Mouse (Mus musculus) hindbrain, embryonic 16.5 days (tissue): Measurements from ENCODE around the gene Hspa12a. TPM values are rescaled to one million over a fixed set of nuclear protein-coding genes. Genes with fewer than 3 reads are reported as not detected.

ENCODE experiments used
- ATAC-seq: fragments of 200-750 bp; cut with Nextera tagmentation; 2 replicates; pipeline ENCODE4 v1.8.0; 2017; ENCODE audit warnings: moderate TSS enrichment, moderate library complexity
- H3K27ac ChIP-seq: fragments of 300-500 bp; sonication (generic); 2 replicates; pipeline ENCODE4 v1.5.1; 2014; ENCODE audit warnings: low read depth, mild to moderate bottlenecking, control low read depth, low read length, moderate library complexity
- H3K27me3 ChIP-seq: fragments of 300-500 bp; sonication (generic); replicated peaks from 2 replicates; pipeline ENCODE4 v1.6.1; 2014; ENCODE audit warnings: low read length; ENCODE audit not compliant: control insufficient read depth, insufficient read depth
- H3K36me3 ChIP-seq: fragments of 300-500 bp; sonication (generic); 2 replicates; pipeline ENCODE4 v1.6.1; 2014; ENCODE audit warnings: mild to moderate bottlenecking, low read length, moderate library complexity, mixed read lengths; ENCODE audit not compliant: control insufficient read depth, insufficient read depth
- H3K4me1 ChIP-seq: fragments of 300-500 bp; sonication (generic); 2 replicates; pipeline ENCODE4 v1.6.1; 2014; ENCODE audit warnings: low read depth, low read length; ENCODE audit not compliant: control insufficient read depth, insufficient read depth
- H3K4me2 ChIP-seq: fragments of 300-500 bp; sonication (generic); 2 replicates; pipeline ENCODE4 v1.6.1; 2014; ENCODE audit warnings: mild to moderate bottlenecking, low read length, control low read depth, moderate library complexity
- H3K4me3 ChIP-seq: fragments of 300-500 bp; sonication (generic); 2 replicates; pipeline ENCODE4 v1.5.1; 2014; ENCODE audit warnings: mild to moderate bottlenecking, low read length, control low read depth, moderate library complexity
- H3K9ac ChIP-seq: fragments of 300-500 bp; sonication (generic); 2 replicates; pipeline ENCODE4 v1.6.1; 2014; ENCODE audit warnings: low read depth, mild to moderate bottlenecking, control low read depth, low read length, moderate library complexity
- H3K9me3 ChIP-seq: fragments of 300-500 bp; sonication (generic); 2 replicates; pipeline ENCODE4 v1.6.1; 2014; ENCODE audit warnings: mild to moderate bottlenecking, low read length, moderate library complexity; ENCODE audit not compliant: control insufficient read depth
- WGBS: fragments of 180-500 bp; shearing (Covaris S2); extraction: QIAGEN DNeasy Blood & Tissue Kit; methylation state at CpG from one replicate; pipeline ENCODE4 v1.1.7; 2014; 5-methylcytosine and 5-hydroxymethylcytosine counted together
- microRNA-seq: library from miRNA; unstranded; fragments of <30 nt; microRNA quantifications from one replicate; pipeline ENCODE4, GENCODE M21; 2017
- polyA plus RNA-seq: library from polyadenylated mRNA; unstranded; fragments of >200 nt; fragmentation: Nextera tagmentation; extraction: Ambion mirVana; gene quantifications from 2 replicates; pipeline ENCODE4 v1.2.1, GENCODE M21; 2015

Hspa12a gene
- polyA plus RNA-seq, 1 experiment from 2014 or later = 62.6 TPM

DNA sequence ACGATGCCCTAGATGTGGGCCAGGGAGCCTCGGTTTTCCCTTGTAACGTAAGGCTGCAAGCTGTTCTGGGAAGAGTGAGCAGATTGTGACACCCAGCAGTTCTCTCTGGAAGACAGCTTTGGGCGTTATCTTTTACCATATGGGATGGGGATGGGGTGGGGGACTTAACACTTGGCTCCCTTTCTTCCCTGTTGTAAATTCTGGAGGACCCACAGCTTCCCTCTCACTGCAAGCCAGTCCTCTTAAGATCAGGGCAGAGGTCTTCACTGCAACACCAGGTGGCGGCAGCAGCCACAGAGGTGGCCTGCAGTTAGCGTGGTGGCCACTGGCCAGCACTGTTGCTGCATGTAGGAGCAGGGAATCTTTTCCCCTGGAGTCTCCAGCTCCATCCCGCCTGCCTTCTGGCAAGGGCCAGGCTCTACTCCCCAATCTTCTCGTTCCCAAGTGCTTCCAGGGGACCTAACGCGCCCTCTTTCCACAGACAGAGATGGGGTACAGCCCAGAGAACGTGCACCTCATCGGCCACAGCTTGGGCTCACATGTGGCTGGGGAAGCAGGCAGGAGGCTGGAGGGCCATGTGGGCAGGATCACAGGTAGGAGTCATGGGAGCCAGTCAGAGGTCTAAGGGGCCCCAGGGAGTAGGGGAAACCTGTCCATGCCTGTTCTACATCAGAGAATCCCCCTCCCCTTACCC lies 180.5 kb downstream of the Hspa12a start:
- Histone ChIP-seq H3K9me3 (no peaks in the 10 kb centered on the region), H3K4me3 (no peak overlapping the region), H3K9ac (no peak overlapping the region; the same call in 1 of the 2 replicates), H3K27ac (no peak overlapping the region), H3K4me1 (no peaks in the 10 kb centered on the region; the same call in 1 of the 2 replicates), H3K36me3 (no peaks in the 10 kb centered on the region), H3K27me3 (no peaks in the 10 kb centered on the region), H3K4me2 (peak overlapping the region; percentile 7; the same call in 1 of the 2 replicates)
- WGBS = 10% methylated on average over 12 of the region's 12 CpGs
- peak; percentile 85 for ATAC-seq

DNA sequence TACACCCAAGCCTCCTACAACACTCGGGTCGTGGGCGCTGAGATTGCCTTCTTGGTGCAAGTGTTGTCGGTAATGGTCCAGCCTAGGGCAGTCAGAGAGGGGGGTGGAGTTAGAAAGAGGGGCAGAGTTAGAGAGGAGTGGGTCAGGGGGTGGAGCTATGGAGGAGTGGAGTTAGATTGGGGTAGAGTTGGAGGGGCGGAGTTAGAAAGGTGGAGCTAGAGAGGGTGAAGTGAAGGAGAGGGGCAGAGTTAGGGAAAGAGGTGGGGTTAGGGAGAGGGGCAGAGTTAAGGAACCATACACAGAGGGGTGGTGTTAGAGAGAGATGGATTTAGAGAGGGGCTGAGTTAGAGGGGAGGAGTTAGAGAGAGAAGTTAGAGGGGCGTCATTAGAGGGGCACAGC lies 181.1 kb downstream of the Hspa12a start:
- WGBS = 22% methylated on average over 6 of the region's 6 CpGs
- no peaks in the 10 kb centered on the region for H3K27me3 ChIP-seq
- H3K9me3 ChIP-seq = no peaks in the 10 kb centered on the region
- peak; percentile 27; the same call in 1 of the 2 replicates for ATAC-seq
- no peaks in the 10 kb centered on the region for H3K36me3 ChIP-seq
- no peak overlapping the region for H3K27ac ChIP-seq
- no peak overlapping the region for H3K9ac ChIP-seq
- no peak overlapping the region for H3K4me2 ChIP-seq
- no peaks in the 10 kb centered on the region for H3K4me1 ChIP-seq
- H3K4me3 ChIP-seq = no peak overlapping the region

- Histone ChIP-seq H3K36me3 (no peaks in the 10 kb centered on the region), H3K4me2 (no peak within 1 kb of the TSS), H3K9me3 (no peaks in the 10 kb centered on the region), H3K27ac (no peak within 1 kb of the TSS), H3K4me3 (no peak within 1 kb of the TSS), H3K9ac (no peak within 1 kb of the TSS), H3K4me1 (no peaks in the 10 kb centered on the region), H3K27me3 (no peaks in the 10 kb centered on the region)
- ATAC-seq = no peak
- WGBS = 73% methylated on average over 9 of the region's 9 CpGs
Observed at GRCm38 (mm10) chr19:58759423-58759822, 184.0 kb downstream of the Hspa12a start, which contains the start of gene Pnliprp2. Pnliprp2 (plus strand) TSS chr19:58759719.

DNA sequence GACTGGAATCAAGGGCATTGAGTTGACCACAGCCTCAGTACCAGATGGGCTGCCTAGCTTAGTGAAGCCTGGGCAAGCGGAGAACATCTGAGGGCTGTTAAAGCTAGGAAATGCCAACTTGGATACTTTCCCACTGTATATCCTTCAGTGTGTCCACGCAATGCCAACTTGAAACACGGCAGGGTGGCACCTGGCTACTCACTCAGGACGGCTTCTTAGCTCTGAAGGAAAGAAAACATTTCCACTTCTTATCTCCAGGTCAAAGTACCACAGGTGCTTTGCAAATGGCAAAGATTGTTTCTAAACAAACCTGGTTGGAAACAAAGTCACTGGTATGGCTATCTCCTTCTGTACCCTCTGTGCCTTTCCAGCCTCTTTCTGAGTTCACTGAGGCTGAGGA lies 184.6 kb downstream of the Hspa12a start:
- H3K4me3 ChIP-seq = no peak overlapping the region
- no peaks in the 10 kb centered on the region for H3K4me1 ChIP-seq

DNA sequence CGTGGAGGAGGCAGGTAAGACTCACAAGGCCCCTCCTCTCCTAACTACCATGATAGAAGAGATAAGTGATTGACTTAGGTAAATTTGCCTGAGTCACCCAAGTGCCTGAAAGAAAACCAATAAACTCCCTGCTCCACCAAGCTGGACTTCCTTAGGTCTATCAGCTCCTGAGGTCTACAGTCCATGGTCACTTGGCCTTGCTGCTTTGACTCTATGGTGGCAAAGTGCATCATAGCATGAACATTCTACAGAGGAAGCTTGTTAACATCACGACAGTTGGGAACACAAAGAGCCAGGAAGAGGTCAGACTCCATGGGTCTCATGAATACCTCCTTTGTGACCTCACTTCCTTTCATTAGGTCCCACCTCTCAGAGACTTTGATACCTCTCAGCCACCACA lies 191.9 kb downstream of the Hspa12a start:
- WGBS = 70% methylated on average over 2 of the region's 2 CpGs
- H3K9me3 ChIP-seq = 0 out of 2 replicates have a peak, but pooled peaks cover 2% of the 10 kb centered on the region
- H3K9ac ChIP-seq = no peak overlapping the region
- H3K4me3 ChIP-seq = no peak overlapping the region
- H3K27me3 ChIP-seq = no peaks in the 10 kb centered on the region
- H3K36me3 ChIP-seq = no peaks in the 10 kb centered on the region
- H3K4me2 ChIP-seq = no peak overlapping the region
- ATAC-seq = no peak
- H3K27ac ChIP-seq = no peak overlapping the region
- H3K4me1 ChIP-seq = no peaks in the 10 kb centered on the region

More for the DNA sequence above, 184.6 kb downstream of the Hspa12a start:
- ATAC-seq = no peak
- Histone ChIP-seq H3K27ac (no peak overlapping the region), H3K27me3 (no peaks in the 10 kb centered on the region), H3K9ac (no peak overlapping the region), H3K9me3 (0 out of 2 replicates have a peak, but pooled peaks cover 2% of the 10 kb centered on the region), H3K4me2 (no peak overlapping the region), H3K36me3 (no peaks in the 10 kb centered on the region)
- 87% methylated on average over 4 of the region's 4 CpGs for WGBS

DNA sequence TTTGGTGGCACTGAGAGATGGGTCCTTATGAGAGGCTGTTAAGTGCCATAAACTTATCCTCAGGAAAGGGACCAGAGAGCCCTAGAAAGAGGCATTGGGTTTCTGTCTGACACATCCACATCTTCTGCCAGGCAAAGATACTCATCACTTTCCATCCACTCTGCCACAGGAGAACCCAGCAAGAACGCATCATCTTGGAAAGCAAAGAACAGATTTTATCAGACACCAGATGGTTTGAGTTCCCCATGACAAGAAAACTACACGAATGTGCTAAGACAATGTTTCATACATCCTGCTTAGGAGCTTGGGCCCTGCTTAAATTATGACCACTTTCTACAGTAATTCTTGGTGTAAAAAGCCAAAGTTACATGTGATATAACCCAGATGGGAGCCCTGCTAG lies 192.6 kb downstream of the Hspa12a start:
- Histone ChIP-seq H3K9ac (no peak overlapping the region), H3K4me2 (no peak overlapping the region), H3K4me1 (no peaks in the 10 kb centered on the region), H3K36me3 (no peaks in the 10 kb centered on the region), H3K9me3 (0 out of 2 replicates have a peak, but pooled peaks cover 2% of the 10 kb centered on the region), H3K27ac (no peak overlapping the region), H3K4me3 (no peak overlapping the region), H3K27me3 (no peaks in the 10 kb centered on the region)
- WGBS = 85% methylated on average over 2 of the region's 2 CpGs
- no peak for ATAC-seq

GRCm38 (mm10) chr19:58747498-58748000 lies 195.9 kb downstream of the Hspa12a start:
- WGBS = 87% methylated on average over 7 of the region's 9 CpGs
- Histone ChIP-seq H3K4me3 (no peak overlapping the region), H3K9me3 (no peaks in the 10 kb centered on the region), H3K27me3 (no peaks in the 10 kb centered on the region), H3K9ac (no peak overlapping the region), H3K4me1 (no peaks in the 10 kb centered on the region), H3K36me3 (no peaks in the 10 kb centered on the region), H3K4me2 (no peak overlapping the region), H3K27ac (no peak overlapping the region)
- no peak for ATAC-seq

Small RNA genes within 50 kb of the gene (microRNA-seq; reads per million reads assigned to microRNA genes)
- gene Mir3086 = 3.3 reads per million, percentile 9 among the genes with 10 or more reads in this experiment

Other genes starting within 250 kb of the Hspa12a start
- 0.46 TPM in 1 of 2 replicates, not detected in the other for gene Pnliprp1, start 214.8 kb downstream of the Hspa12a start, polyA plus RNA-seq
- 0.10 and 0.13 TPM in 2 replicates for gene Pnliprp2, start 183.9 kb downstream of the Hspa12a start, polyA plus RNA-seq
- gene 1700019N19Rik, start 149.2 kb downstream of the Hspa12a start, polyA plus RNA-seq = not detected in 2 replicates
- gene Eno4, start 229 bp downstream of the Hspa12a start, polyA plus RNA-seq = 2.1 and 2.2 TPM in 2 replicates
- gene Shtn1, start 132.4 kb upstream of the Hspa12a start, polyA plus RNA-seq = 57.0 and 59.3 TPM in 2 replicates
- 0.31 TPM in 1 of 2 replicates, not detected in the other for gene Vax1, start 226.4 kb upstream of the Hspa12a start, polyA plus RNA-seq